Mouse (Mus musculus) limb, embryonic 15.5 days (tissue): ENCODE results near the gene Fgr. TPM values are rescaled to one million over a fixed set of nuclear protein-coding genes. Genes with fewer than 3 reads are reported as not detected.
A peak's percentile ranks its signal among the peaks of the same experiment; 100 is the strongest.

ENCODE experiments used
- ATAC-seq: fragments of 200-750 bp; cut with Nextera tagmentation; 2 replicates; pipeline ENCODE4 v1.8.0; 2017; ENCODE audit warnings: low read depth, moderate TSS enrichment; ENCODE audit not compliant: insufficient number of reproducible peaks, low FRiP score, low TSS enrichment
- H3K27ac ChIP-seq: fragments of 300-500 bp; sonication (generic); 2 replicates; pipeline ENCODE4 v1.5.1; 2015; ENCODE audit warnings: moderate library complexity, mild to moderate bottlenecking, inconsistent platforms
- H3K27me3 ChIP-seq: fragments of 300-500 bp; sonication (generic); 2 replicates; pipeline ENCODE4 v1.6.1; 2015; ENCODE audit warnings: inconsistent platforms
- H3K36me3 ChIP-seq: fragments of 300-500 bp; sonication (generic); 2 replicates; pipeline ENCODE4 v1.6.1; 2015; ENCODE audit warnings: inconsistent platforms
- H3K4me1 ChIP-seq: fragments of 300-500 bp; sonication (generic); 2 replicates; pipeline ENCODE4 v1.6.1; 2015; ENCODE audit warnings: inconsistent platforms
- H3K4me2 ChIP-seq: fragments of 300-500 bp; sonication (generic); 2 replicates; pipeline ENCODE4 v1.6.1; 2015; ENCODE audit warnings: mild to moderate bottlenecking, inconsistent platforms
- H3K4me3 ChIP-seq: fragments of 300-500 bp; sonication (generic); 2 replicates; pipeline ENCODE4 v1.5.1; 2015; ENCODE audit warnings: mild to moderate bottlenecking, inconsistent platforms
- H3K9ac ChIP-seq: fragments of 300-500 bp; sonication (generic); 2 replicates; pipeline ENCODE4 v1.6.1; 2015; ENCODE audit warnings: inconsistent platforms
- H3K9me3 ChIP-seq: fragments of 300-500 bp; sonication (generic); 2 replicates; pipeline ENCODE4 v1.6.1; 2016; ENCODE audit warnings: inconsistent platforms
- WGBS: fragments of 180-500 bp; shearing (Covaris S2); methylation state at CpG from one replicate; pipeline ENCODE4 v1.1.7; 2015; 5-methylcytosine and 5-hydroxymethylcytosine counted together
- polyA plus RNA-seq: library from polyadenylated mRNA; unstranded; fragments of >200 nt; fragmentation: Nextera tagmentation; extraction: Ambion mirVana; gene quantifications from 2 replicates; pipeline ENCODE4 v1.2.1, GENCODE M21; 2015

The Fgr gene
- polyA plus RNA-seq, 1 experiment from 2014 or later, result 0.36 TPM

- peaks cover 23% of the 10 kb centered on the region for H3K4me1 ChIP-seq
- no peaks in the 10 kb centered on the region for H3K9me3 ChIP-seq
- peaks cover 17% of the 10 kb centered on the region for H3K27me3 ChIP-seq
- no peak overlapping the region for H3K9ac ChIP-seq
- WGBS, result 77% methylated on average over 3 of the region's 3 CpGs
- ATAC-seq, result no peak
- H3K4me2 ChIP-seq, result no peak overlapping the region
- no peaks in the 10 kb centered on the region for H3K36me3 ChIP-seq
- H3K27ac ChIP-seq, result no peak overlapping the region
- H3K4me3 ChIP-seq, result no peak overlapping the region
Observed at GRCm38 (mm10) chr4:132975791-132976190, 1.9 kb downstream of the Fgr start.

GRCm38 (mm10) chr4:132976729-132977128, 2.8 kb downstream of the Fgr start:
- no peak for ATAC-seq
- H3K27ac ChIP-seq, result no peak overlapping the region
- H3K4me3 ChIP-seq, result no peak overlapping the region
- WGBS, result 65% methylated on average over 6 of the region's 6 CpGs
- H3K4me2 ChIP-seq, result no peak overlapping the region
- no peaks in the 10 kb centered on the region for H3K36me3 ChIP-seq
- no peak overlapping the region for H3K9ac ChIP-seq
- H3K9me3 ChIP-seq, result no peaks in the 10 kb centered on the region
- H3K27me3 ChIP-seq, result peaks cover 17% of the 10 kb centered on the region
- H3K4me1 ChIP-seq, result peaks cover 23% of the 10 kb centered on the region

DNA sequence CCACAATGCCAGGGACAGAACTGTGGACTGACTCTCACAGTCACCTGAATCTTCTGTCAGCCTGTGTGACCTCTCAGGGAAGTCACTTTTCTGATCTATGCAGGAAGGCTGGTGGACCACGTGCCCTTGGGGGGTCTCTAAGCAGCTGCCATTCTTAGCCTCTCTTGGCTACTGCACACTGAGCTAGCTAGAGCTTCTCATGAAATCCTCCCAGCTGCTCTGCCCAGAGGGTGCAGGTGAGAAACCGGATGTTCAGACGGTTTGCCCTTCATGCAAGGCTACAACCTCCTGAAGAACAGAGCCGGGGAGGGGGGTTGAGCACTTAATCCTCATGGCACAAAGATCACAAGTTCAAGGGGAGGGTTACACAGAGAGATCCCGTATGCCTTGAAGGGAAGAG, 3.7 kb downstream of the Fgr start:
- no peak overlapping the region for H3K4me3 ChIP-seq
- peaks cover 19% of the 10 kb centered on the region for H3K4me1 ChIP-seq
- WGBS, result 36% methylated on average over 5 of the region's 5 CpGs
- H3K27me3 ChIP-seq, result peaks cover 17% of the 10 kb centered on the region
- H3K9me3 ChIP-seq, result no peaks in the 10 kb centered on the region
- no peak for ATAC-seq
- H3K36me3 ChIP-seq, result no peaks in the 10 kb centered on the region
- H3K4me2 ChIP-seq, result no peak overlapping the region
- H3K9ac ChIP-seq, result no peak overlapping the region
- no peak overlapping the region for H3K27ac ChIP-seq

- no peaks in the 10 kb centered on the region for H3K36me3 ChIP-seq
- ATAC-seq, result no peak
- no peak overlapping the region for H3K4me2 ChIP-seq
- peaks cover 11% of the 10 kb centered on the region for H3K27me3 ChIP-seq
- H3K9me3 ChIP-seq, result no peaks in the 10 kb centered on the region
- peaks cover 18% of the 10 kb centered on the region for H3K4me1 ChIP-seq
- H3K9ac ChIP-seq, result no peak overlapping the region
- no peak overlapping the region for H3K4me3 ChIP-seq
- no peak overlapping the region for H3K27ac ChIP-seq
- 36% methylated on average over 2 of the region's 2 CpGs for WGBS
Observed at GRCm38 (mm10) chr4:132979186-132979585, 5.3 kb downstream of the Fgr start.

- Histone ChIP-seq H3K27me3 (no peaks in the 10 kb centered on the region; the same call in 1 of the 2 replicates), H3K9me3 (no peaks in the 10 kb centered on the region), H3K4me1 (peaks cover 5% of the 10 kb centered on the region), H3K4me3 (no peak overlapping the region), H3K36me3 (no peaks in the 10 kb centered on the region), H3K27ac (no peak overlapping the region), H3K9ac (no peak overlapping the region), H3K4me2 (no peak overlapping the region)
- WGBS, result 72% methylated on average over 6 of the region's 6 CpGs
- ATAC-seq, result no peak
Observed at GRCm38 (mm10) chr4:132981621-132982020, 7.7 kb downstream of the Fgr start.

GRCm38 (mm10) chr4:132982999-132983398, 9.1 kb downstream of the Fgr start:
- Histone ChIP-seq H3K27me3 (no peaks in the 10 kb centered on the region), H3K27ac (no peak overlapping the region), H3K9me3 (no peaks in the 10 kb centered on the region), H3K4me2 (no peak overlapping the region), H3K9ac (no peak overlapping the region), H3K4me3 (no peak overlapping the region), H3K4me1 (peaks cover 5% of the 10 kb centered on the region), H3K36me3 (no peaks in the 10 kb centered on the region)
- WGBS, result 68% methylated on average over 6 of the region's 6 CpGs
- ATAC-seq, result no peak

GRCm38 (mm10) chr4:132983664-132984512, 10.0 kb downstream of the Fgr start:
- no peaks in the 10 kb centered on the region for H3K36me3 ChIP-seq
- no peak overlapping the region for H3K4me2 ChIP-seq
- H3K4me3 ChIP-seq, result no peak overlapping the region
- no peak for ATAC-seq
- no peak overlapping the region for H3K9ac ChIP-seq
- WGBS, result 56% methylated on average over 7 of the region's 7 CpGs
- H3K9me3 ChIP-seq, result no peaks in the 10 kb centered on the region
- peaks cover 5% of the 10 kb centered on the region for H3K4me1 ChIP-seq
- H3K27ac ChIP-seq, result peak overlapping the region; percentile 28
- no peaks in the 10 kb centered on the region for H3K27me3 ChIP-seq

GRCm38 (mm10) chr4:132988581-132989355, 14.9 kb downstream of the Fgr start:
- 89% methylated on average over 6 of the region's 6 CpGs for WGBS
- H3K27me3 ChIP-seq, result no peaks in the 10 kb centered on the region
- H3K4me1 ChIP-seq, result peaks cover 5% of the 10 kb centered on the region
- no peak overlapping the region for H3K27ac ChIP-seq
- no peaks in the 10 kb centered on the region for H3K9me3 ChIP-seq
- H3K9ac ChIP-seq, result no peak overlapping the region
- ATAC-seq, result no peak
- no peak overlapping the region for H3K4me2 ChIP-seq
- H3K4me3 ChIP-seq, result no peak overlapping the region
- no peaks in the 10 kb centered on the region for H3K36me3 ChIP-seq

GRCm38 (mm10) chr4:132993553-132993952, 19.7 kb downstream of the Fgr start:
- 53% methylated on average over 4 of the region's 4 CpGs for whole genome bisulfite sequencing
- no peaks in the 10 kb centered on the region for H3K36me3 ChIP-seq
- H3K4me1 ChIP-seq, result no peaks in the 10 kb centered on the region
- no peak overlapping the region for H3K9ac ChIP-seq
- ATAC-seq, result no peak
- H3K4me3 ChIP-seq, result no peak overlapping the region
- H3K27ac ChIP-seq, result no peak overlapping the region
- no peaks in the 10 kb centered on the region for H3K27me3 ChIP-seq
- H3K9me3 ChIP-seq, result no peaks in the 10 kb centered on the region
- no peak overlapping the region for H3K4me2 ChIP-seq

DNA sequence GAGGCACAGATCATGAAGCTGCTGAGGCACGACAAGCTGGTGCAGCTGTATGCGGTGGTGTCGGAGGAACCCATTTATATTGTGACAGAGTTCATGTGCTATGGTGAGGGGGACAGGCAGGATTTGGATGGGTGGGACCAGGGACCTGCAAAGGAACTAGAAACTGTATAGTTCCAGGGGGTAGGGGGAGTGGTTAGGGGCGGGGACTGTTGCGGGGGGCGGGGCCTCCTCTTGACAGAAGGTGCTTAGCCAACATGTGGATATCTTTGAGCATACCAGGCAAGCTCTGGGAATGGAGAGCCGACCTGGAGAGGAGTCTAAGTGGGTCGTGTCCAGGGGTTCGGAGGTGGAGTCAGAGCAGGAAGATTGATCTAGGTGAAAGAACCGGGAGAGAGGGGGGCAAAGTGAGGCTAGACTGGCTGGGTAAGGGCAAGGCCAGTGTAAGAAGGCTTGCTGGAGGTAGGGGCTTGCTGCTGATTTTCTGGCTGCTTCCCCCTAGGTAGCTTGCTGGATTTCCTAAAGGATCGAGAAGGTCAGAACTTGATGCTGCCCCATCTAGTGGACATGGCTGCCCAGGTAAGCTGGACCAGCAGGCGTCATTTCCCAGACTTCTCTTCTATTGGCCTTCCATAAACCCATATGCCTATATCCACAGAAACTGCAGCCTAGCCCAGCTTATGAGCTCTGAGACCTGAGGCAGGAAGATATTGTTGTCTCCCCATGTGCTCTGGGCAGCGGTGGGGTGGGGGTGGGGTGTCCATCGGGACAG, 23.8 kb downstream of the Fgr start:
- Histone ChIP-seq H3K9ac (no peak overlapping the region), H3K4me3 (no peak overlapping the region), H3K9me3 (no peaks in the 10 kb centered on the region), H3K4me1 (peaks cover under 1% of the 10 kb centered on the region; the same call in 1 of the 2 replicates), H3K27ac (no peak overlapping the region), H3K4me2 (no peak overlapping the region), H3K36me3 (no peaks in the 10 kb centered on the region), H3K27me3 (no peaks in the 10 kb centered on the region)
- WGBS, result 49% methylated on average over 14 of the region's 14 CpGs
- no peak for ATAC-seq

DNA sequence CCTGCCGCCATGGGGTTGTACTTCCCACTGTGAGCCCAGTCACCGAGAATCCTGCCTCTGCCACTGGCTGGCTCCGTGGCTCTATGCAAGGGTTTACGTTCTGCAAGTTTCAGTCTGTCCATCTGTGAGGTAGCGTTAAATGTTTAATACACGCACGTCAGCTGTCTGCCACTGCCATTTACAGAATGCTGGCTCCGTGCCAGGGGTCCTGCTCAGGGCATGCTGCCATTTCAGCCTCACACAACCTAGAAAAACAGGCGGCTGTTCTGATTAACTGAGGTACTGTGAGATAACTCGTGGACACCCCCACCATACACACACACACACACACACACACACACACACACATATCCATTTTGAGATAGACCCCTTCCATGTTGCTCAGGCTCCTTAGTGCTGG, 29.0 kb downstream of the Fgr start:
- Histone ChIP-seq H3K9ac (no peak overlapping the region), H3K27ac (no peak overlapping the region)
- WGBS, result 22% methylated on average over 10 of the region's 10 CpGs

More for the DNA sequence above, 29.0 kb downstream of the Fgr start:
- H3K36me3 ChIP-seq, result no peaks in the 10 kb centered on the region
- no peaks in the 10 kb centered on the region for H3K9me3 ChIP-seq
- H3K4me2 ChIP-seq, result no peak overlapping the region
- H3K27me3 ChIP-seq, result no peaks in the 10 kb centered on the region
- H3K4me3 ChIP-seq, result no peak overlapping the region
- peaks cover 13% of the 10 kb centered on the region for H3K4me1 ChIP-seq
- ATAC-seq, result no peak
